ENCODE assay signal across 24 mouse cellular contexts in the genomic region with DNA sequence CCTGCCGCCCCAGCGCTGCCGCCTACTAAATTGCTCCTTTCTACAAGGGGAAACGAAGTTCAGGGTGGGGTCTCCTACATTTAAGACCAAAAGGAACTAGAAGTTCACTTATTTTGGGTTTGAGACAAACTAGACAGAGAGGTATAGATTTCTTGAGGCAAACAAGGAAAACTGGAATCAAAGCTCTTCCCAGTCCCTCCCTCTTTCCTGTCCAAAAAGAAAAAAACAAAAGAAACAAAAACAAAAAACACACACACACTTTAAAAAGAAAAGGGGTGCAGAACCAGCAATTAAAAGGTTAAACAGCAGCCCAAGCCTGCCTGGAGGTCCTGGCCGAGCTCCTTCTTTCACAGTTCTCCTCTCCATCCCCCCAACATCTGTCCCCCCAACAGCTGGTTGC. TPM values are rescaled to one million over a fixed set of nuclear protein-coding genes. Genes with fewer than 3 reads are reported as not detected.
A peak's percentile ranks its signal among the peaks of the same experiment; 100 is the strongest.
DNase-seq lines count a peak whose midpoint lies in the region; ATAC-seq and TF ChIP-seq lines count a peak whose summit lies in the region.
"Had no signal": no experiment of that assay in that cellular context is flagged by ENCODE, and none has a peak within 500 bp of the region (broad histone marks: within the 10 kb centered on the region; RNA-seq: fewer than 3 reads in every experiment).

No protein-coding gene starts in this region.

- peaks cover 100% of the 10 kb centered on the region for H3K27me3 ChIP-seq in forebrain, embryonic 12.5 days
- peaks cover 98% of the 10 kb centered on the region for H3K27me3 ChIP-seq in forebrain, embryonic 11.5 days (ENCODE audit: control insufficient read depth, insufficient read depth, low read length)
- H3K27me3 ChIP-seq in midbrain, embryonic 11.5 days (ENCODE audit: control insufficient read depth, insufficient read depth, low read length), result peaks cover 100% of the 10 kb centered on the region
- peaks cover 100% of the 10 kb centered on the region for H3K27me3 ChIP-seq in midbrain, embryonic 13.5 days
- peaks cover 100% of the 10 kb centered on the region for H3K27me3 ChIP-seq in embryonic facial prominence, embryonic 14.5 days (replicated peaks; ENCODE audit: control insufficient read depth, insufficient read depth, low read length)
- H3K27me3 ChIP-seq in forebrain, postnatal 0 days (ENCODE audit: insufficient read depth, low read length), result peaks cover 90% of the 10 kb centered on the region

- H3K4me1 ChIP-seq in forebrain, embryonic 12.5 days, result peaks cover 9% of the 10 kb centered on the region
- peaks cover 4% of the 10 kb centered on the region; the same call in 1 of the 2 replicates for H3K4me1 ChIP-seq in forebrain, embryonic 11.5 days (replicated peaks; ENCODE audit: control insufficient read depth, insufficient read depth, low read length)
- H3K4me1 ChIP-seq in midbrain, embryonic 11.5 days (ENCODE audit: control insufficient read depth, insufficient read depth, low read length), result peaks cover 4% of the 10 kb centered on the region; the same call in 1 of the 2 replicates
- peaks cover 9% of the 10 kb centered on the region for H3K4me1 ChIP-seq in midbrain, embryonic 13.5 days (replicated peaks)
- H3K4me1 ChIP-seq in embryonic facial prominence, embryonic 14.5 days (ENCODE audit: control insufficient read depth, insufficient read depth, low read length), result peaks cover 6% of the 10 kb centered on the region
- H3K4me1 ChIP-seq in forebrain, postnatal 0 days (ENCODE audit: insufficient read depth), result no peaks in the 10 kb centered on the region

- DNase-seq in forebrain, embryonic 11.5 days (ENCODE audit: low spot score), result no peak
- DNase-seq in midbrain, embryonic 11.5 days (ENCODE audit: low spot score, missing footprints), result peak; percentile 92
- no peak for DNase-seq in embryonic facial prominence, embryonic 14.5 days (ENCODE audit: low spot score)
- no peak for DNase-seq in forebrain, postnatal 0 days
- DNase-seq in right cerebral cortex, postnatal 25 days, result no peak
- DNase-seq: adrenal gland, adult 8-10 months; adrenal gland, postnatal 36 days; B cell, adult 2 months; gastrocnemius, postnatal 36 days; heart, adult 11 months; heart, postnatal 36 days had no signal

- 0 out of 2 replicates have a peak overlapping the region, but pooled peaks have one; percentile 12 for H3K4me3 ChIP-seq in forebrain, embryonic 12.5 days (replicated peaks)
- H3K4me3 ChIP-seq in forebrain, embryonic 11.5 days (ENCODE audit: low read depth, low read length), result no peak overlapping the region
- no peak overlapping the region for H3K4me3 ChIP-seq in midbrain, embryonic 11.5 days (ENCODE audit: low read depth, low read length)
- no peak overlapping the region for H3K4me3 ChIP-seq in midbrain, embryonic 13.5 days (replicated peaks)
- no peak overlapping the region for H3K4me3 ChIP-seq in embryonic facial prominence, embryonic 14.5 days (ENCODE audit: low read depth, low read length)
- no peak overlapping the region for H3K4me3 ChIP-seq in forebrain, postnatal 0 days (ENCODE audit: low read depth, low read length)
- H3K4me3 ChIP-seq: embryonic facial prominence, embryonic 15.5 days; erythroblast, embryonic 14.5 days; heart, embryonic 13.5 days; hindbrain, embryonic 12.5 days had no signal

- 2% methylated on average over 5 of the region's 5 CpGs for WGBS in forebrain, embryonic 12.5 days
- WGBS in forebrain, embryonic 11.5 days, result 2% methylated on average over 5 of the region's 5 CpGs
- WGBS in midbrain, embryonic 11.5 days, result 3% methylated on average over 5 of the region's 5 CpGs
- WGBS in midbrain, embryonic 13.5 days, result 1% methylated on average over 5 of the region's 5 CpGs
- 11% methylated on average over 5 of the region's 5 CpGs for WGBS in embryonic facial prominence, embryonic 14.5 days
- 7% methylated on average over 5 of the region's 5 CpGs for WGBS in forebrain, postnatal 0 days

- H3K36me3 ChIP-seq in forebrain, embryonic 12.5 days (replicated peaks), result no peaks in the 10 kb centered on the region
- H3K36me3 ChIP-seq in forebrain, embryonic 11.5 days (ENCODE audit: control insufficient read depth, insufficient read depth, low read length), result no peaks in the 10 kb centered on the region
- H3K36me3 ChIP-seq in midbrain, embryonic 11.5 days (ENCODE audit: control insufficient read depth, insufficient read depth, low read length), result no peaks in the 10 kb centered on the region
- no peaks in the 10 kb centered on the region for H3K36me3 ChIP-seq in midbrain, embryonic 13.5 days
- H3K36me3 ChIP-seq in embryonic facial prominence, embryonic 14.5 days (ENCODE audit: control insufficient read depth, insufficient read depth, low read length), result no peaks in the 10 kb centered on the region
- no peaks in the 10 kb centered on the region for H3K36me3 ChIP-seq in forebrain, postnatal 0 days (ENCODE audit: insufficient read depth)
- H3K36me3 ChIP-seq: embryonic facial prominence, embryonic 15.5 days; G1E; heart, embryonic 13.5 days; hindbrain, embryonic 12.5 days had no signal

- H3K4me2 ChIP-seq in forebrain, embryonic 12.5 days, result peak overlapping the region; percentile 67
- H3K4me2 ChIP-seq in forebrain, embryonic 11.5 days (ENCODE audit: low read depth, low read length, severe bottlenecking), result no peak overlapping the region
- H3K4me2 ChIP-seq in midbrain, embryonic 11.5 days, result no peak overlapping the region
- no peak overlapping the region for H3K4me2 ChIP-seq in midbrain, embryonic 13.5 days (replicated peaks)
- peak overlapping the region; percentile 34 for H3K4me2 ChIP-seq in embryonic facial prominence, embryonic 14.5 days (ENCODE audit: low read depth, low read length)
- H3K4me2 ChIP-seq in forebrain, postnatal 0 days (ENCODE audit: low read depth), result peak overlapping the region; percentile 55
- H3K4me2 ChIP-seq: embryonic facial prominence, embryonic 15.5 days; heart, embryonic 13.5 days; hindbrain, embryonic 12.5 days had no signal

- no peak overlapping the region for H3K27ac ChIP-seq in forebrain, embryonic 12.5 days
- no peak overlapping the region for H3K27ac ChIP-seq in forebrain, embryonic 11.5 days (ENCODE audit: low read depth, low read length)
- no peak overlapping the region for H3K27ac ChIP-seq in midbrain, embryonic 11.5 days (ENCODE audit: low read depth, low read length)
- no peak overlapping the region for H3K27ac ChIP-seq in midbrain, embryonic 13.5 days
- no peak overlapping the region for H3K27ac ChIP-seq in embryonic facial prominence, embryonic 14.5 days (replicated peaks; ENCODE audit: low read depth, low read length)
- no peak overlapping the region for H3K27ac ChIP-seq in forebrain, postnatal 0 days (ENCODE audit: low read depth, low read length)
- H3K27ac ChIP-seq: embryonic facial prominence, embryonic 15.5 days; heart, embryonic 13.5 days; hindbrain, embryonic 12.5 days; hindbrain, postnatal 0 days had no signal

- no peak for ATAC-seq in forebrain, embryonic 12.5 days (ENCODE audit: low FRiP score)
- ATAC-seq in forebrain, embryonic 11.5 days (replicated peaks; ENCODE audit: low FRiP score), result no peak
- ATAC-seq in midbrain, embryonic 11.5 days (ENCODE audit: low FRiP score), result no peak
- ATAC-seq in midbrain, embryonic 13.5 days, result no peak
- ATAC-seq in embryonic facial prominence, embryonic 14.5 days (ENCODE audit: low read depth), result no peak
- no peak for ATAC-seq in forebrain, postnatal 0 days
- ATAC-seq in erythroid progenitor cell, adult 5-6 weeks (replicated peaks; ENCODE audit: low FRiP score, poor library complexity, severe bottlenecking), result no peak
- ATAC-seq: CD4-positive, CD25-positive, alpha-beta regulatory T cell, adult 4 months; hindbrain, postnatal 0 days had no signal

- no peak for TF ChIP-seq CTCF in forebrain, postnatal 0 days (IDR thresholded peaks at IDR 0.05; ENCODE audit: low read depth)

- H3K9ac ChIP-seq in forebrain, embryonic 12.5 days, result no peak overlapping the region
- no peak overlapping the region for H3K9ac ChIP-seq in forebrain, embryonic 11.5 days (ENCODE audit: low read length)
- H3K9ac ChIP-seq in midbrain, embryonic 11.5 days (ENCODE audit: low read length), result no peak overlapping the region
- no peak overlapping the region for H3K9ac ChIP-seq in midbrain, embryonic 13.5 days (replicated peaks)
- 0 out of 2 replicates have a peak overlapping the region, but pooled peaks have one; percentile 31 for H3K9ac ChIP-seq in embryonic facial prominence, embryonic 14.5 days (ENCODE audit: low read depth, low read length)
- H3K9ac ChIP-seq in forebrain, postnatal 0 days, result no peak overlapping the region
- H3K9ac ChIP-seq: embryonic facial prominence, embryonic 15.5 days; heart, embryonic 13.5 days; hindbrain, embryonic 12.5 days had no signal

- H3K9me3 ChIP-seq in forebrain, embryonic 12.5 days, result no peaks in the 10 kb centered on the region
- H3K9me3 ChIP-seq in forebrain, embryonic 11.5 days (ENCODE audit: control insufficient read depth, low read length), result no peaks in the 10 kb centered on the region
- H3K9me3 ChIP-seq in midbrain, embryonic 11.5 days (ENCODE audit: control insufficient read depth, low read length), result no peaks in the 10 kb centered on the region
- H3K9me3 ChIP-seq in midbrain, embryonic 13.5 days, result no peaks in the 10 kb centered on the region
- H3K9me3 ChIP-seq in embryonic facial prominence, embryonic 14.5 days (ENCODE audit: control insufficient read depth, low read length), result no peaks in the 10 kb centered on the region
- H3K9me3 ChIP-seq in forebrain, postnatal 0 days (ENCODE audit: low read length), result no peaks in the 10 kb centered on the region
- H3K9me3 ChIP-seq: embryonic facial prominence, embryonic 15.5 days; G1E; heart, embryonic 13.5 days; hindbrain, embryonic 12.5 days had no signal

RNA-seq across cellular contexts. Expression of gene Lhx6, which starts 7.2 kb away (rescaled TPM):
- polyA plus RNA-seq in forebrain, embryonic 12.5 days (2016; fragmentation: Nextera tagmentation; extraction: Ambion mirVana), result 21.9 and 34.2 TPM in 2 replicates
- 10.6 and 19.0 TPM in 2 replicates for polyA plus RNA-seq in forebrain, embryonic 11.5 days (2014; fragmentation: Nextera tagmentation; extraction: Ambion mirVana)
- polyA plus RNA-seq in midbrain, embryonic 11.5 days (2014; fragmentation: Nextera tagmentation; extraction: Ambion mirVana), result 0.92 and 1.3 TPM in 2 replicates
- polyA plus RNA-seq in midbrain, embryonic 13.5 days (2015; fragmentation: Nextera tagmentation; extraction: Ambion mirVana), result 3.0 and 3.6 TPM in 2 replicates
- 5.3 and 5.4 TPM in 2 replicates for polyA plus RNA-seq in embryonic facial prominence, embryonic 14.5 days (2014; fragmentation: Nextera tagmentation; extraction: Ambion mirVana)
- total RNA-seq in forebrain, postnatal 0 days (2014; rRNA removed), result 55.9 and 83.5 TPM in 2 replicates
- polyA plus RNA-seq in forebrain, postnatal 0 days (2015; fragmentation: Nextera tagmentation; extraction: Ambion mirVana), result 16.4 and 31.0 TPM in 2 replicates
- total RNA-seq in erythroid progenitor cell, adult 5-6 weeks (2015; ENCODE audit: low replicate concordance), result not detected in 2 replicates
- not detected in 2 replicates for total RNA-seq in erythroid progenitor cell, adult 5-6 weeks (2017; ENCODE audit: low replicate concordance)
- polyA plus RNA-seq: CD4-positive, CD25-positive, alpha-beta regulatory T cell, adult 4 months; erythroblast, embryonic 14.5 days; G1E had no signal

RNA-seq across cellular contexts. Expression of gene Mrrf, which starts 38.2 kb away (rescaled TPM):
- 23.2 and 23.4 TPM in 2 replicates for polyA plus RNA-seq in forebrain, embryonic 12.5 days (2016; fragmentation: Nextera tagmentation; extraction: Ambion mirVana)
- polyA plus RNA-seq in forebrain, embryonic 11.5 days (2014; fragmentation: Nextera tagmentation; extraction: Ambion mirVana), result 23.2 and 28.2 TPM in 2 replicates
- polyA plus RNA-seq in midbrain, embryonic 11.5 days (2014; fragmentation: Nextera tagmentation; extraction: Ambion mirVana), result 29.9 and 30.8 TPM in 2 replicates
- 23.0 and 24.5 TPM in 2 replicates for polyA plus RNA-seq in midbrain, embryonic 13.5 days (2015; fragmentation: Nextera tagmentation; extraction: Ambion mirVana)
- polyA plus RNA-seq in embryonic facial prominence, embryonic 14.5 days (2014; fragmentation: Nextera tagmentation; extraction: Ambion mirVana), result 35.1 and 38.0 TPM in 2 replicates
- 14.0 and 17.0 TPM in 2 replicates for total RNA-seq in forebrain, postnatal 0 days (2014; rRNA removed)
- 12.9 and 21.9 TPM in 2 replicates for polyA plus RNA-seq in forebrain, postnatal 0 days (2015; fragmentation: Nextera tagmentation; extraction: Ambion mirVana)
- 0.42 TPM in 1 of 2 replicates, not detected in the other for total RNA-seq in erythroid progenitor cell, adult 5-6 weeks (2015; ENCODE audit: low replicate concordance)
- total RNA-seq in erythroid progenitor cell, adult 5-6 weeks (2017; ENCODE audit: low replicate concordance), result 3.4 and 16.2 TPM in 2 replicates

RNA-seq across cellular contexts. Expression of gene Rbm18, which starts 38.6 kb away (rescaled TPM):
- polyA plus RNA-seq in forebrain, embryonic 12.5 days (2016; fragmentation: Nextera tagmentation; extraction: Ambion mirVana), result 113 and 121 TPM in 2 replicates
- polyA plus RNA-seq in forebrain, embryonic 11.5 days (2014; fragmentation: Nextera tagmentation; extraction: Ambion mirVana), result 98.2 and 100 TPM in 2 replicates
- 119 and 127 TPM in 2 replicates for polyA plus RNA-seq in midbrain, embryonic 11.5 days (2014; fragmentation: Nextera tagmentation; extraction: Ambion mirVana)
- polyA plus RNA-seq in midbrain, embryonic 13.5 days (2015; fragmentation: Nextera tagmentation; extraction: Ambion mirVana), result 159 and 168 TPM in 2 replicates
- 73.4 and 81.8 TPM in 2 replicates for polyA plus RNA-seq in embryonic facial prominence, embryonic 14.5 days (2014; fragmentation: Nextera tagmentation; extraction: Ambion mirVana)
- 54.6 and 61.4 TPM in 2 replicates for total RNA-seq in forebrain, postnatal 0 days (2014; rRNA removed)
- 86.4 and 98.7 TPM in 2 replicates for polyA plus RNA-seq in forebrain, postnatal 0 days (2015; fragmentation: Nextera tagmentation; extraction: Ambion mirVana)
- 25.6 and 29.2 TPM in 2 replicates for total RNA-seq in erythroid progenitor cell, adult 5-6 weeks (2015; ENCODE audit: low replicate concordance)
- total RNA-seq in erythroid progenitor cell, adult 5-6 weeks (2017; ENCODE audit: low replicate concordance), result 11.5 and 15.9 TPM in 2 replicates

RNA-seq across cellular contexts. Expression of gene Morn5, which starts 48.8 kb away (rescaled TPM):
- 0.69 and 1.3 TPM in 2 replicates for polyA plus RNA-seq in forebrain, embryonic 12.5 days (2016; fragmentation: Nextera tagmentation; extraction: Ambion mirVana)
- 0.47 and 0.68 TPM in 2 replicates for polyA plus RNA-seq in forebrain, embryonic 11.5 days (2014; fragmentation: Nextera tagmentation; extraction: Ambion mirVana)
- polyA plus RNA-seq in midbrain, embryonic 11.5 days (2014; fragmentation: Nextera tagmentation; extraction: Ambion mirVana), result 0.33 TPM in 1 of 2 replicates, not detected in the other
- 1.1 and 1.2 TPM in 2 replicates for polyA plus RNA-seq in midbrain, embryonic 13.5 days (2015; fragmentation: Nextera tagmentation; extraction: Ambion mirVana)
- polyA plus RNA-seq in embryonic facial prominence, embryonic 14.5 days (2014; fragmentation: Nextera tagmentation; extraction: Ambion mirVana), result 1.0 and 6.8 TPM in 2 replicates
- 1.0 and 2.2 TPM in 2 replicates for total RNA-seq in forebrain, postnatal 0 days (2014; rRNA removed)
- 3.9 and 4.4 TPM in 2 replicates for polyA plus RNA-seq in forebrain, postnatal 0 days (2015; fragmentation: Nextera tagmentation; extraction: Ambion mirVana)
- not detected in 2 replicates for total RNA-seq in erythroid progenitor cell, adult 5-6 weeks (2015; ENCODE audit: low replicate concordance)
- not detected in 2 replicates for total RNA-seq in erythroid progenitor cell, adult 5-6 weeks (2017; ENCODE audit: low replicate concordance)
- total RNA-seq: gastrocnemius, adult 8-10 months; gastrocnemius, postnatal 36 days; heart, postnatal 36 days; hindbrain, postnatal 0 days had no signal
- polyA plus RNA-seq: CD4-positive, CD25-positive, alpha-beta regulatory T cell, adult 4 months; erythroblast, embryonic 14.5 days; G1E; heart, embryonic 13.5 days; heart, postnatal 0 days; intestine, embryonic 14.5 days had no signal

RNA-seq across cellular contexts. Expression of gene Ndufa8, which starts 48.8 kb away (rescaled TPM):
- polyA plus RNA-seq in forebrain, embryonic 12.5 days (2016; fragmentation: Nextera tagmentation; extraction: Ambion mirVana), result 161 and 169 TPM in 2 replicates
- 177 and 184 TPM in 2 replicates for polyA plus RNA-seq in forebrain, embryonic 11.5 days (2014; fragmentation: Nextera tagmentation; extraction: Ambion mirVana)
- polyA plus RNA-seq in midbrain, embryonic 11.5 days (2014; fragmentation: Nextera tagmentation; extraction: Ambion mirVana), result 184 and 186 TPM in 2 replicates
- 238 and 239 TPM in 2 replicates for polyA plus RNA-seq in midbrain, embryonic 13.5 days (2015; fragmentation: Nextera tagmentation; extraction: Ambion mirVana)
- 228 and 236 TPM in 2 replicates for polyA plus RNA-seq in embryonic facial prominence, embryonic 14.5 days (2014; fragmentation: Nextera tagmentation; extraction: Ambion mirVana)
- total RNA-seq in forebrain, postnatal 0 days (2014; rRNA removed), result 74.0 and 111 TPM in 2 replicates
- polyA plus RNA-seq in forebrain, postnatal 0 days (2015; fragmentation: Nextera tagmentation; extraction: Ambion mirVana), result 333 and 372 TPM in 2 replicates
- 10.1 and 21.6 TPM in 2 replicates for total RNA-seq in erythroid progenitor cell, adult 5-6 weeks (2015; ENCODE audit: low replicate concordance)
- total RNA-seq in erythroid progenitor cell, adult 5-6 weeks (2017; ENCODE audit: low replicate concordance), result 16.4 and 26.1 TPM in 2 replicates

Comparison
In these comparisons a context has a peak if more than half of its experiments do, and no peak if none do; other contexts are left out.
1. H3K4me2 ChIP-seq: peak in forebrain, embryonic 12.5 days (single experiment), embryonic facial prominence, embryonic 14.5 days (single experiment) and forebrain, postnatal 0 days (single experiment); none in forebrain, embryonic 11.5 days (single experiment), midbrain, embryonic 11.5 days (single experiment) and midbrain, embryonic 13.5 days (single experiment).